Mouse (Mus musculus): Measurements from ENCODE around the gene Znrf2.

DNA sequence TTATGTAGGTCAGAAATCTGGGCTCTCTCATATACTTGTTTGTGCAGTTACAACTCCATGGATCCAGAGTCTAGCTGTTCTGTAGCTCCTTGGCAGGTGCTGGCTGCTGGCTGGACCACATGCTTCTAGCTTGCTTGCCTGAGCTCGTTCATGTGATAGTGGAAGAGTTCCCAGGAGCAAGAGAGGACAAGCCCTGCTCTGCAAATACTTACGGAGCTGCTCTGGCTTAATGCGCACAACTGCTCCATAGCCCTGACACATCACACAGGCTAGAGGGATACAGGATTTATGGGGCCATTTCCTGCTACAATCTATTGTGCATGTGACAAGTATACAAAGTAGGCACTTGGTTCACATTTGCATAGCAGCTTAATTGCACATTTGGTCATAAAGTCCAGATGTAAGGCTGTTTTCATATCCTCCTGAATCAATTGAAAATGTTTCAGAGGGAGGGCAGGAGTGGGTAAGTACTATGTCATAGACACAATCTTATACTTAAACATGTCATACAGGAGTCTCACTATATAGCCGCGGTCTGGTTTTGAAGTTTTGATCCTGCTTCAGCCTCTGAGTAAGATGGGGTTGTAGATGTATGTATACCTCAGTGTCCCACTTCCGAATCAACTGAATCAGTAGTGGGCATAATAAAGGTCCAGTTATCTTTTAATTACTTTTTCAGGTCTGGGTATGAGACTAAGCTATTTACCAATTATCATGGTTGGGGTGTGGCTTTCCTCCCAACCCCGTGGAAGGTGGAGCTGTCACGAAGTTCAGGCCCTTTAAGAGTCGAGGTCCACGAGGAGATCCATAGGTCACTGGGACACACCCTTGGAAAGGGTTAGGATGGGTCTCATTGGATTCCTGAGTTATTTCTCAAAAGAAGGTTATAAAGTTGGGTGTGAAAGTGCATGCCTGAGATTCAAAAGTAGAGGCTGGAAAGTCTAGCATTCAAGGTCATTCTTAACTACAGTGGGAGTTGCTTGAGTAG is 89.6 kb downstream of the Znrf2 start:
- TF ChIP-seq CTCF (IDR thresholded peaks at IDR 0.05; ENCODE audit: control insufficient read depth, insufficient read depth, insufficient read length) (no peak), MYOD1 (IDR thresholded peaks at IDR 0.05; ENCODE audit: control insufficient read depth, insufficient read length, low read depth) (no peak), MAX (IDR thresholded peaks at IDR 0.05) (no peak), CEBPB (IDR thresholded peaks at IDR 0.05; ENCODE audit: low read depth) (no peak)
